Mouse (Mus musculus): ENCODE results near the gene Pex11g. TPM values are rescaled to one million over a fixed set of nuclear protein-coding genes. Genes with fewer than 3 reads are reported as not detected.

Gene Pex11g
- total and polyA plus RNA-seq, 3 experiments, result 0.35 to 1.4 TPM; not detected in 1

DNA sequence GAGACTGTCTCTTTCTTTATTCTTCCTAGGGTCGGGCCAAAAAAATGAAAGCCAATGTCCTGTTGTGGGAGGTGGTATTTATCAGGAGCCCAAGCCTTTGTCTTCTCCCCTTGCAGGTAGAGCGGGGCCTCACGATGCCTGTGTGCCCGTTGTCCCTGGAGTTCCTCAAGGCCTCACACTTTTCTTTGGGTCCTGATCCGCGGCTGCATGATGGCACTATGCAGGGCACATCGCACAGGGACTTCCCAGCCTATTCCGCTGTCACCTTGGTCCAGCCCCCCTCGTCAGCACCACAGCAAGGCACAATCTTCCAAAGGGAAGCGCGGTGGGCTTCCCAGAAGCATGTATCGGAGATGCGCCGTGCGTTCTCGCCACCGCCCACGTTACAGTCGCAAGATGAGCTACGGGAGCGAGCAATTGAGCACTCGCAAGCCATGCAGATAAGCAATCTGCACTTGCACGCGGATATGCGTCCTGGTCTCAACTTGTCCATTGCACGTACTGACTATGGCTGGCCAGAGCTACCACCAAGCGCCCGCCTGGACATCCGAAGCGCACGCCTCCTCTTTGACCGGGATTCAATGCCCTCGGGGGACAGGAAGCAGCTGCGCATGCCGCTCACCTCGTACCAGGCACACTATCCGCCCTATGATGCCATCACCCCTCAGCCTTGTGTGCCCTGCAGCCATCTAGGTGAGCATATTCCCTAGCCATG is 8.4 kb upstream of the Pex11g start:
- no peaks in the 10 kb centered on the region for H3K4me1 ChIP-seq (ENCODE audit: control insufficient read depth in 1 of 2, insufficient read depth in 2 of 2, low read length in 2 of 2)
- 0 out of 4 replicates have a peak, but pooled peaks cover 0 to 2% of the 10 kb centered on the region in 2 experiments for H3K27me3 ChIP-seq (ENCODE audit: control insufficient read depth in 1 of 2, insufficient read depth in 2 of 2, low read length in 2 of 2)
- H3K79me2 ChIP-seq (ENCODE audit: control insufficient read depth, insufficient read depth, low read length, poor library complexity), result no peaks in the 10 kb centered on the region
- no peak for TF ChIP-seq MYB (IDR thresholded peaks at IDR 0.05; ENCODE audit: low read depth, low read length)
- no peak for TF ChIP-seq ZMIZ1 (IDR thresholded peaks at IDR 0.05; ENCODE audit: low read depth, low read length)
- no peak for TF ChIP-seq CHD2 (IDR thresholded peaks at IDR 0.05; ENCODE audit: low read length)
- no peak for TF ChIP-seq NELFE (IDR thresholded peaks at IDR 0.05; ENCODE audit: low read depth, low read length)
- TF ChIP-seq TCF12 (IDR thresholded peaks at IDR 0.05; ENCODE audit: low read depth, low read length), result no peak
- no peak for TF ChIP-seq GATA1 (IDR thresholded peaks at IDR 0.05; ENCODE audit: low read depth, low read length)
- no peak for TF ChIP-seq UBTF (IDR thresholded peaks at IDR 0.05; ENCODE audit: borderline replicate concordance, insufficient read depth, low read depth, low read length)
- TF ChIP-seq SMC3 (IDR thresholded peaks at IDR 0.05; ENCODE audit: low read depth, low read length), result no peak
- no peak for TF ChIP-seq ZKSCAN1 (IDR thresholded peaks at IDR 0.05; ENCODE audit: low read depth, low read length)
- TF ChIP-seq CHD1 (IDR thresholded peaks at IDR 0.05; ENCODE audit: low read depth, low read length), result no peak
- TF ChIP-seq POLR2A (IDR thresholded peaks at IDR 0.05; ENCODE audit: control insufficient read depth in 1 of 2, insufficient read depth in 1 of 2, low read depth in 1 of 2, low read length in 2 of 2, poor library complexity in 1 of 2), result no peak
- TF ChIP-seq ZNF384 (IDR thresholded peaks at IDR 0.05; ENCODE audit: low read depth, low read length), result no peak
- no peaks in the 10 kb centered on the region for H3K9me3 ChIP-seq (replicated peaks; ENCODE audit: insufficient read depth, low read length)
- H3K27ac ChIP-seq (ENCODE audit: control insufficient read depth, low read depth, low read length), result no peak overlapping the region
- no peak overlapping the region for H3K4me3 ChIP-seq (ENCODE audit: control insufficient read depth in 1 of 2, insufficient read depth in 1 of 2, low read depth in 2 of 2, low read length in 2 of 2)
- DNase-seq (ENCODE audit: low read depth, low spot score), result no peak
- H3K36me3 ChIP-seq (ENCODE audit: control insufficient read depth in 1 of 2, insufficient read depth in 2 of 2, low read length in 2 of 2), result no peaks in the 10 kb centered on the region
- H3K9ac ChIP-seq (ENCODE audit: control insufficient read depth, low read depth, low read length, poor library complexity, severe bottlenecking), result no peak overlapping the region

DNA sequence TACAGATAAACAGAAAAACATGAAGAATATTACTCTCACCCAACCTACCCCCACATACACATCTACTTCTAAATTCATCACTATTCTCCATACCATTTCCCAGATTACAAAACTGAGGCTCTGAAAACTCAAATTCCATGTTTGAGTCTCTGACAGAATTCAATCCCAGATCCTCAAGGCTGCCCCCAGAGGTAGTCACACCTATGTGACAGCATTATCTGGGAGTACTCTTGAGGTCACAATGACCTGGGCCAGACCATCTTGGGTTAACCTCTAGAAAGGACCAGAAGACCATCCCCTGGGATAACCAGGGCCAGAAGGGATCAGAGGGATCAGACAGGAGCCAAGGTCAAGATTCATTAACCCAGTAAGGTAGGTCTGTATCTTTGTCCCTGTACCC is 3.1 kb upstream of the Pex11g start, which contains the start of gene Tex45:
TSS of gene Tex45 (plus strand) at position 301 of the 400 bp plus-strand sequence.
- no peaks in the 10 kb centered on the region for H3K9me3 ChIP-seq (replicated peaks; ENCODE audit: insufficient read depth, low read length)
- peaks cover 0 to 14% of the 10 kb centered on the region in 2 experiments; a peak in 2 of 4 replicates for H3K4me1 ChIP-seq (ENCODE audit: control insufficient read depth in 1 of 2, insufficient read depth in 2 of 2, low read length in 2 of 2)
- no peak for TF ChIP-seq JUND (IDR thresholded peaks at IDR 0.05; ENCODE audit: low read depth, low read length)
- no peak for TF ChIP-seq ETS1 (IDR thresholded peaks at IDR 0.05; ENCODE audit: low read depth, low read length)
- TF ChIP-seq TAL1 (IDR thresholded peaks at IDR 0.05; ENCODE audit: low read length), result no peak
- no peak for TF ChIP-seq POLR2AphosphoS2 (IDR thresholded peaks at IDR 0.05; ENCODE audit: low read length)
- TF ChIP-seq RAD21 (IDR thresholded peaks at IDR 0.05; ENCODE audit: low read depth, low read length), result no peak
- no peak for TF ChIP-seq ZC3H11A (IDR thresholded peaks at IDR 0.05; ENCODE audit: low read depth, low read length)
- no peak for TF ChIP-seq HCFC1 (IDR thresholded peaks at IDR 0.05; ENCODE audit: low read depth, low read length)
- H3K79me2 ChIP-seq (ENCODE audit: control insufficient read depth, insufficient read depth, low read length, poor library complexity), result no peaks in the 10 kb centered on the region; the same call in 1 of the 2 replicates
- DNase-seq (ENCODE audit: low read depth, low spot score), result no peak
- H3K9ac ChIP-seq (ENCODE audit: control insufficient read depth, low read depth, low read length, poor library complexity, severe bottlenecking), result no peak within 1 kb of the TSS
- no peak within 1 kb of the TSS for H3K4me3 ChIP-seq (ENCODE audit: control insufficient read depth in 1 of 2, insufficient read depth in 1 of 2, low read depth in 2 of 2, low read length in 2 of 2)
- no peak within 1 kb of the TSS for H3K27ac ChIP-seq (ENCODE audit: control insufficient read depth, low read depth, low read length)
- H3K36me3 ChIP-seq (ENCODE audit: control insufficient read depth in 1 of 2, insufficient read depth in 2 of 2, low read length in 2 of 2), result peaks cover 0 to 7% of the 10 kb centered on the region in 2 experiments; a peak in 1 of 4 replicates
- 0 out of 4 replicates have a peak, but pooled peaks cover 0 to 2% of the 10 kb centered on the region in 2 experiments for H3K27me3 ChIP-seq (ENCODE audit: control insufficient read depth in 1 of 2, insufficient read depth in 2 of 2, low read length in 2 of 2)

Data from MEL (cell line).